Mouse (Mus musculus) midbrain, embryonic 11.5 days (tissue): Measurements from ENCODE around the gene Kif22. TPM values are rescaled to one million over a fixed set of nuclear protein-coding genes. Genes with fewer than 3 reads are reported as not detected.

Experiments used
- ATAC-seq: fragments of 200-750 bp; cut with Nextera tagmentation; 2 replicates; pipeline ENCODE4 v1.8.0; 2017; ENCODE audit warnings: moderate TSS enrichment, moderate library complexity; ENCODE audit not compliant: low FRiP score
- DNase-seq: peaks from one replicate; pipeline ENCODE4 v3.0.0; 2015; ENCODE audit warnings: low spot score; ENCODE audit errors: missing footprints
- H3K27ac ChIP-seq: fragments of 300-500 bp; sonication (generic); 2 replicates; pipeline ENCODE4 v1.5.1; 2014; ENCODE audit warnings: low read depth, low read length
- H3K27me3 ChIP-seq: fragments of 300-500 bp; sonication (generic); 2 replicates; pipeline ENCODE4 v1.6.1; 2014; ENCODE audit warnings: mild to moderate bottlenecking, low read length, moderate library complexity, mixed read lengths; ENCODE audit not compliant: control insufficient read depth, insufficient read depth
- H3K36me3 ChIP-seq: fragments of 300-500 bp; sonication (generic); 2 replicates; pipeline ENCODE4 v1.6.1; 2014; ENCODE audit warnings: mild to moderate bottlenecking, low read length, moderate library complexity, mixed read lengths; ENCODE audit not compliant: control insufficient read depth, insufficient read depth
- H3K4me1 ChIP-seq: fragments of 300-500 bp; sonication (generic); 2 replicates; pipeline ENCODE4 v1.6.1; 2014; ENCODE audit warnings: low read length; ENCODE audit not compliant: control insufficient read depth, insufficient read depth
- H3K4me2 ChIP-seq: fragments of 300-500 bp; sonication (generic); 2 replicates; pipeline ENCODE4 v1.6.1; 2014; ENCODE audit warnings: mild to moderate bottlenecking, moderate library complexity
- H3K4me3 ChIP-seq: fragments of 300-500 bp; sonication (generic); 2 replicates; pipeline ENCODE4 v1.5.1; 2014; ENCODE audit warnings: low read depth, low read length
- H3K9ac ChIP-seq: fragments of 300-500 bp; sonication (generic); 2 replicates; pipeline ENCODE4 v1.6.1; 2014; ENCODE audit warnings: low read length
- H3K9me3 ChIP-seq: fragments of 300-500 bp; sonication (generic); 2 replicates; pipeline ENCODE4 v1.6.1; 2016; ENCODE audit warnings: low read length; ENCODE audit not compliant: control insufficient read depth
- WGBS: fragments of 180-500 bp; shearing (Covaris S2); extraction: QIAGEN DNeasy Blood & Tissue Kit; methylation state at CpG from one replicate; pipeline ENCODE4 v1.1.7; 2014; 5-methylcytosine and 5-hydroxymethylcytosine counted together
- polyA plus RNA-seq: library from polyadenylated mRNA; unstranded; fragments of >200 nt; fragmentation: Nextera tagmentation; extraction: Ambion mirVana; gene quantifications from 2 replicates; pipeline ENCODE4 v1.2.1, GENCODE M21; 2014

Gene Kif22
- polyA plus RNA-seq, 1 experiment from 2014 or later: 195 TPM

GRCm38 (mm10) chr7:127020031-127020430, 22.2 kb downstream of the Kif22 start:
- Histone ChIP-seq H3K36me3 (peaks cover 16% of the 10 kb centered on the region), H3K9ac (peak overlapping the region; percentile 79), H3K27ac (no peak overlapping the region), H3K4me2 (peak overlapping the region; percentile 86), H3K27me3 (no peaks in the 10 kb centered on the region), H3K4me3 (peak overlapping the region; percentile 44; the same call in 1 of the 2 replicates), H3K4me1 (peaks cover 64% of the 10 kb centered on the region), H3K9me3 (no peaks in the 10 kb centered on the region)
- DNase-seq (no peak), ATAC-seq (no peak)
- WGBS: 55% methylated on average over 3 of the region's 3 CpGs

DNA sequence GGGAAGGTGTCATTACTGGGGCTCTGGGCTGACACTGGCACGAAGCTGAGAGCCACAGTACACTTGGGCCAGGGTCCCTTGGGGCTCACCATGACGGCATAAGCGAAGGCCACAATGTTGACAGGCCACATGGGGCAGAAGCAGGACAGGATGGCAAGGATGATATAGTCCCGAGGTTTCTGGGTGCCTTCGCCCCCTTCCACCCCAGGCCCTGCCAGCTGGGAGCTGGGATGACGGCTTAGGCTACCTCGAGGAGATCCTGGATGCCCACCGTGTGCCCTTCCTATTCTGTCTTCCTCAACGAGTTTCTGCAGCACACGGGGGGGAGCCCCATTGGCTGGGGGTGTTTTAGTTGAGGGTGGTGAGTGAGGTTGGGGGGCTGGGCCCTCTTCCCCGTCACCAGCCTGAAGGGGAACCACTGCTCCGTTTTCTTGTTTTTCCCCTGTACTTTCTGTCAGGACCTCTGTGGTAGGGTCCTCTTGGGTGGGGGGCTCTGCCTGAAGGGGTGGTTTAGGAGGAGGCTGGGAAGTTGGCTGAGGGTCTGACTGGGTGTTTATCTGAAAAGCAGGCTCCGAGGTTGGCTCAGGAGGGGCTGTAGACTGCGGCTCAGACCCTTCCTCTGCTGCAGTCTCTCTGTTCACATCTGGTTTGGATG, 22.8 kb downstream of the Kif22 start:
- Histone ChIP-seq H3K4me3 (no peak overlapping the region), H3K27ac (no peak overlapping the region), H3K36me3 (peaks cover 13% of the 10 kb centered on the region), H3K9me3 (no peaks in the 10 kb centered on the region), H3K9ac (peak overlapping the region; percentile 79; the same call in 1 of the 2 replicates), H3K4me1 (peaks cover 60% of the 10 kb centered on the region), H3K4me2 (peak overlapping the region; percentile 86; the same call in 1 of the 2 replicates), H3K27me3 (no peaks in the 10 kb centered on the region)
- ATAC-seq (no peak), DNase-seq (no peak)
- 83% methylated on average over 14 of the region's 14 CpGs for whole genome bisulfite sequencing

GRCm38 (mm10) chr7:127018416-127019305, 23.6 kb downstream of the Kif22 start:
- no peak for DNase-seq
- Histone ChIP-seq H3K9me3 (no peaks in the 10 kb centered on the region), H3K36me3 (peaks cover 13% of the 10 kb centered on the region), H3K4me2 (no peak overlapping the region), H3K4me1 (peaks cover 52% of the 10 kb centered on the region), H3K4me3 (no peak overlapping the region), H3K27ac (no peak overlapping the region), H3K27me3 (no peaks in the 10 kb centered on the region), H3K9ac (peak overlapping the region; percentile 29; the same call in 1 of the 2 replicates)
- no peak for ATAC-seq
- WGBS: 83% methylated on average over 15 of the region's 15 CpGs

DNA sequence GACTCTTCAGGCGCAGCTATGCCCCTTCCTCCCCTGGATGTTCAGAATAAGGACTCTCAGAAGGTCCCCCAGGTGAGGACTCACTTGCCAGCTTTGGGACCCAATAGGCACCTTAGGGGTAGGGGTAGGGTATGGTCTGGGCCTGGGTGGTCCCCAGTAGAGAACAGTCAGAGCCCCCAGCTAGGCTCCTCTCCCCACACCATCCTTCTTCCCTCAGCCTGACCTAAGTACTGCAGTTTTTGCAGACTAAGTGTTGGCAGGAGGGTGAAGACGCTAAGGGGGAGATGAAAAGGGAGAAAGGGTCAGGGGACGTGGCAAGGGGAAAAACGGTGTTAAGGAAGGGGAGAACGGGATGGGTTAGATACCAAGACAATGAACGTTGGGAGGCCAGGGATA, 24.3 kb downstream of the Kif22 start:
- WGBS: 77% methylated on average over 6 of the region's 6 CpGs
- ATAC-seq: no peak
- Histone ChIP-seq H3K36me3 (peaks cover 8% of the 10 kb centered on the region; the same call in 1 of the 2 replicates), H3K27me3 (no peaks in the 10 kb centered on the region), H3K9ac (peak overlapping the region; percentile 29), H3K4me2 (no peak overlapping the region), H3K9me3 (no peaks in the 10 kb centered on the region), H3K4me3 (no peak overlapping the region), H3K4me1 (peaks cover 45% of the 10 kb centered on the region), H3K27ac (0 out of 2 replicates have a peak overlapping the region, but pooled peaks have one; percentile 36)
- no peak for DNase-seq

- 5% methylated on average over 39 of the region's 39 CpGs for WGBS
- DNase-seq (peak; percentile 100), ATAC-seq (peak; percentile 82)
- peak within 1 kb of the TSS; percentile 93 for H3K27ac ChIP-seq
- no peaks in the 10 kb centered on the region for H3K27me3 ChIP-seq
- H3K4me1 ChIP-seq: peaks cover 38% of the 10 kb centered on the region
- no peaks in the 10 kb centered on the region for H3K9me3 ChIP-seq
- H3K4me3 ChIP-seq: peak within 1 kb of the TSS; percentile 80
- H3K9ac ChIP-seq: peak within 1 kb of the TSS; percentile 85
- peaks cover 4% of the 10 kb centered on the region; the same call in 1 of the 2 replicates for H3K36me3 ChIP-seq
- peak within 1 kb of the TSS; percentile 94 for H3K4me2 ChIP-seq
Observed at GRCm38 (mm10) chr7:127016971-127017949, 25.0 kb downstream of the Kif22 start, which contains the start of gene Pagr1a. Pagr1a (minus strand) TSS chr7:127017352.

DNA sequence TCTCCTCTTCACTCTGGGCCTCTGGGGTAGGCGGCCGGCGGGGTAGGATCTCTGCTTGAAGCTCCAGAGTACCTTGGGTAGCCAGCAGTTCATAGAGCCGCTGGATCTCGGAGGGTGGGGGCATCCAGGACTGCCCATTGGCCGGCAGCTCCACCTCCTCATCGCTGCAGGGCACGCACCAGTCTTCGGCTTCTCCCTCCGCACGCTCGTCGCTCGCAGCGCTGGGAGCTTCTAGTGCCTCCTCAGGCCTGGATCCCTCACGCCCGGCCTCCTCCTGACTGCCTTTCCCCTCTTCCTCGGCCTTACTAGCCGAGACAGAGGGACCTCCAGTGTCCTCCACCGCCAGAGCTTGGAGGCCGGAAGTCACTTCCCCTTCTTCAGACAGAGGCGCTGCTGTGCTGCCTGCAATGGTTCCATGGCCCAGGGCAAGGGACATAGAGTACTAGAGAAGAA, 25.8 kb downstream of the Kif22 start:
- H3K27me3 ChIP-seq: no peaks in the 10 kb centered on the region
- 0% methylated on average over 22 of the region's 22 CpGs for WGBS
- peaks cover 31% of the 10 kb centered on the region for H3K4me1 ChIP-seq
- peak overlapping the region; percentile 80 for H3K4me3 ChIP-seq
- DNase-seq (no peak), ATAC-seq (peak; percentile 20)
- H3K9me3 ChIP-seq: no peaks in the 10 kb centered on the region
- H3K27ac ChIP-seq: peak overlapping the region; percentile 93
- peak overlapping the region; percentile 94 for H3K4me2 ChIP-seq
- peak overlapping the region; percentile 85 for H3K9ac ChIP-seq
- 0 out of 2 replicates have a peak, but pooled peaks cover 4% of the 10 kb centered on the region for H3K36me3 ChIP-seq

DNA sequence TGATC, 26.0 kb downstream of the Kif22 start, which contains the start of gene Pagr1b:
Gene Pagr1b (minus strand): TSS at position 4 of the 5 bp plus-strand sequence.
- Histone ChIP-seq H3K36me3 (0 out of 2 replicates have a peak, but pooled peaks cover 4% of the 10 kb centered on the region), H3K4me1 (peaks cover 29% of the 10 kb centered on the region), H3K4me3 (peak within 1 kb of the TSS; percentile 80), H3K27me3 (no peaks in the 10 kb centered on the region), H3K4me2 (peak within 1 kb of the TSS; percentile 94), H3K9me3 (no peaks in the 10 kb centered on the region), H3K9ac (peak within 1 kb of the TSS; percentile 85), H3K27ac (peak within 1 kb of the TSS; percentile 93)
- ATAC-seq (no peak), DNase-seq (no peak)

- Histone ChIP-seq H3K4me2 (peak overlapping the region; percentile 94), H3K4me1 (peaks cover 26% of the 10 kb centered on the region)
- peak; percentile 88 for DNase-seq
Observed at GRCm38 (mm10) chr7:127016081-127016480, 26.2 kb downstream of the Kif22 start.

More at GRCm38 (mm10) chr7:127016081-127016480, 26.2 kb downstream of the Kif22 start:
- Histone ChIP-seq H3K9ac (peak overlapping the region; percentile 85), H3K27ac (peak overlapping the region; percentile 93), H3K36me3 (0 out of 2 replicates have a peak, but pooled peaks cover 4% of the 10 kb centered on the region), H3K4me3 (peak overlapping the region; percentile 80), H3K27me3 (no peaks in the 10 kb centered on the region), H3K9me3 (no peaks in the 10 kb centered on the region)
- ATAC-seq: peak; percentile 30
- WGBS: 1% methylated on average over 10 of the region's 10 CpGs
